Mouse (Mus musculus): ENCODE measurements at regions not wholly inside any gene's neighbourhood (a gene's known extent, or its start where the extent isn't known, plus 50 kb on each side); places are given as distances from the start of the nearest gene placed in this dataset.
A peak's percentile ranks its signal among the peaks of the same experiment; 100 is the strongest.

DNA sequence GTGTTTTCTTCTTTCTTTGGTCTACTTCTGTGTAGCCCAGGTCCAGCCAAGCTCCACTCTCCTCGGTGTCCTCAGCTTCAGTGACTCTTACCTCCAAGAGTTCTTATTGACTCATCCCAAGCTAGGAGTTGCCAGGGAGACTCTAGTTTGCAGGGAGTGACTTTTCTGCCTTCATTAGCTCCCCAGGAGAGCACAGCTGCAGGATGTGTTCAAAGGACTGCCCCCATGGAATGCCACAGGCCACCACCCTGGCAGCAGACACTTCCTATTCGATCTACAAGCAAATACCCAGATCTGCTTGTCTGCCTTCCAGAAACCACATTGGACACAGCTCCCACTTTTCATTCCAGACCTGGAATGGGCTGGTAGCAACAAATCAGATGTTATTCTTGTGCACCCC is 269.6 kb upstream of the Tnp1 start:
- no peaks in the 10 kb centered on the region for H3K4me1 ChIP-seq (ENCODE audit: control insufficient read depth, insufficient read depth, low read length)
- H3K27me3 ChIP-seq (ENCODE audit: control insufficient read depth, insufficient read depth, low read length), result no peaks in the 10 kb centered on the region
- WGBS, result 55% methylated on average over 2 of the region's 2 CpGs
- no peak overlapping the region for H3K27ac ChIP-seq (ENCODE audit: insufficient read depth, low read length)
- TF ChIP-seq CTCF (IDR thresholded peaks at IDR 0.05; ENCODE audit: borderline replicate concordance, insufficient read depth, low read depth, low read length), result no peak
- TF ChIP-seq POLR2A (IDR thresholded peaks at IDR 0.05; ENCODE audit: borderline replicate concordance, insufficient read depth, low read length), result no peak
- H3K4me3 ChIP-seq (replicated peaks; ENCODE audit: insufficient read depth, low read depth, low read length), result no peak overlapping the region
- no peak for DNase-seq

DNA sequence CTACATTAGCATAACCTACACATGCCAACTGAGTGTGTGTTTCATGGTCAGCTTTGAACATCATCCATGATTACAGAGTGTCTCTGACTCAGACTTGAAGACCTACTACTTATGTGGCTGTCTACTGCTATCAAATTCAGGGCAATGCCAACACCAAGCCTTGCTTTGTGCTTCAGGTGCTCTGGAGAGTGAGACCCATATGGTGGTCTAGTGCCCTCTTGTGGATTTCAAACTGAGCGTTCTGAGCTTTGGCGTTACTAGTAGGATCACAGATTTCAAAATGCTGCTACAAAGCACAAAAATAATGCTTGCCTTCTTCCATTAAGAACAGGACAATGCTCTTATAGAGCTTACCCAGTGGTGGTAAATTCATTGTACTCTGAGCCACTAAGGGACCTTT is 258.8 kb upstream of the Tnp1 start:
- Histone ChIP-seq H3K4me3 (replicated peaks; ENCODE audit: insufficient read depth, low read depth, low read length) (no peak overlapping the region), H3K27me3 (ENCODE audit: control insufficient read depth, insufficient read depth, low read length) (no peaks in the 10 kb centered on the region), H3K27ac (ENCODE audit: insufficient read depth, low read length) (no peak overlapping the region), H3K4me1 (ENCODE audit: control insufficient read depth, insufficient read depth, low read length) (no peaks in the 10 kb centered on the region; the same call in 1 of the 2 replicates)
- DNase-seq, result peak in 1 of 2 experiments; percentile 43
- 53% methylated on average over 2 of the region's 2 CpGs for WGBS
- TF ChIP-seq CTCF (IDR thresholded peaks at IDR 0.05; ENCODE audit: borderline replicate concordance, insufficient read depth, low read depth, low read length) (peak; percentile 56), POLR2A (IDR thresholded peaks at IDR 0.05; ENCODE audit: borderline replicate concordance, insufficient read depth, low read length) (no peak)

DNA sequence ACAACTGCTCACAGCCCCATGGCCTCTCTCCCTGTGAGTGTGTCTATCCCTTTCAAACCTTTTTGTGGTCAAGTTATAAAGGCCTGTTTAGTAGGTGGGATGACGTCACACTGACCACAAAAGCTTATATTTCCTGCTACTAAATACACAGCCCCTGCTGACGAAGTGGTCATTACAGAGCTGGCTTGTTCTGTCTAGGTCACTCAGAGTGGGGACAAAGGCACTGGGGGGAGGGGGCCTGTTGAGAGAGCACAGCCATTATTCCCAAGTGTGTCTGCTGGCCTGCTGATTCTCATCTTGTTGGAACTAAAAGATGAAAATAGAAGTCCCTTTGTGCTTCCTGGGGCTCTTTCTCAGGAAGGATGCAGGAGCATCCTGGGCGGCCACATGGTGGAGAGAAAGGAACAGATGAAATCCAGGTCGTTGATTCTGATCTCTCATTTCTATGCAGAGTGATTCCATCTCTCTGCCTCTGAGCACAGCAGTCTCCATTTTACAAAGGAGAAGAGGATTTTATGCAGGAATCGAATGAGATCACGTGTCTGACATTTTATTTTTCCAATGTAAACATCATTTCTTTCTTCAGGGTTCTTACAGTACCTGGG is 255.2 kb upstream of the Tnp1 start:
- DNase-seq, result no peak
- no peaks in the 10 kb centered on the region; the same call in 1 of the 2 replicates for H3K4me1 ChIP-seq (ENCODE audit: control insufficient read depth, insufficient read depth, low read length)
- no peak overlapping the region for H3K4me3 ChIP-seq (replicated peaks; ENCODE audit: insufficient read depth, low read depth, low read length)
- H3K27ac ChIP-seq (ENCODE audit: insufficient read depth, low read length), result no peak overlapping the region
- no peaks in the 10 kb centered on the region for H3K27me3 ChIP-seq (ENCODE audit: control insufficient read depth, insufficient read depth, low read length)
- TF ChIP-seq CTCF (IDR thresholded peaks at IDR 0.05; ENCODE audit: borderline replicate concordance, insufficient read depth, low read depth, low read length) (no peak), POLR2A (IDR thresholded peaks at IDR 0.05; ENCODE audit: borderline replicate concordance, insufficient read depth, low read length) (no peak)
- 56% methylated on average over 6 of the region's 6 CpGs for WGBS

DNA sequence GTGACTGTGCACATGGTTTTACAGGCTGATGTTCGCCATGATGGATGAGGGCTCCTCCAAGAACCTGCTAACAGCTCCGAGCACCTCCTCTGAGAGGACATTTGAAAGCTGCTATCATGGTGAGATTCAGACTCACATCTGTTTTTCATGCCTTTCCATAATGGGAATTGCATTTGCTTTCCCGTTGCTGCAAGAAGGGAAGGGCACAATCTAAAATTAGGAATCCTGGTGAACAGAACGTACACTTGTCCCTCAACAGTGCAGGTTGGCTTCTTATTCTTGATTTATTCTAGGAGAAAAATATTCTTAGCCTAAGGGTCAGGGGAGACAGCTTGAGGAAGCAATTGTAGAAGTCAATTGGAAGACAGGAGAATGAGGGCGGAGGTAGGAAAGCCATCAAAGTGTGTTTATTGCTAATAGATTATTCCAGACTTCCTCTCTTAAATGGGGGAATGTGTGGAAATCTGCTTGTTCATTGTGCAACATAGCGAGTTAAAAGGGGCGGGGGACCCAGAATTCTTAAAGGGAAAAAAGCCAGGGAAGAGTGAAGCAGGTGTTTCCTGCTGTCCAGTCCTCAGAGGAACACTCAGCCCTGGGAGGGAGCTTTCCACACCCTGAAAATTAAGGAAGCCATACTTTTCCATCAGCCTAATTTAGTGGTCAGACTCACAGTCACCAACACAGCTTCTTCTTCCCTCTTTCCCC is 253.5 kb upstream of the Tnp1 start:
- DNase-seq, result no peak
- 91% methylated on average over 7 of the region's 7 CpGs for WGBS
- TF ChIP-seq CTCF (IDR thresholded peaks at IDR 0.05; ENCODE audit: borderline replicate concordance, insufficient read depth, low read depth, low read length) (no peak), POLR2A (IDR thresholded peaks at IDR 0.05; ENCODE audit: borderline replicate concordance, insufficient read depth, low read length) (no peak)
- H3K27ac ChIP-seq (ENCODE audit: insufficient read depth, low read length), result no peak overlapping the region
- H3K27me3 ChIP-seq (ENCODE audit: control insufficient read depth, insufficient read depth, low read length), result no peaks in the 10 kb centered on the region
- H3K4me1 ChIP-seq (ENCODE audit: control insufficient read depth, insufficient read depth, low read length), result peaks cover 4% of the 10 kb centered on the region
- no peak overlapping the region for H3K4me3 ChIP-seq (replicated peaks; ENCODE audit: insufficient read depth, low read depth, low read length)

DNA sequence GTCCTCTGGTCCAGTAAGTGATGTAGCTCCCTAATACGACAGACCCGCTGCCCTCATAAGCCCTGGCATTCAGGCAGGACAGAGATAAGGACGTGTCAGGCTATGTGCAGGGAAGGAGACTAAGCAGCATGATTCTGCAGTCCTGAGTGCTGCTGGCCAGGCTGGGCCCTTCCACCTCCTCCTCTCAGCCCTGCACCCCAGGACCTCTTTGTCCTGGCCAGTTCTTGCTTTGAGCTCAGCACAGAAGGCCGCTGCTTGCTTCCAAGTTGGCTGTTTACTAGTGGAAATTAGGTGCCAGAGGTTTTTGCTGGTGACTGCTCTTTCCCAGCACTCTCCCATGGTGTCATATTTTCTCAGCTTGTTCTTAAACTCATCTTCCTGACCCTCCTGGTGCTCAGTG is 249.3 kb upstream of the Tnp1 start:
- H3K4me3 ChIP-seq (replicated peaks; ENCODE audit: insufficient read depth, low read depth, low read length), result no peak overlapping the region
- peak; percentile 22 to 45 for DNase-seq
- H3K27ac ChIP-seq (ENCODE audit: insufficient read depth, low read length), result no peak overlapping the region
- TF ChIP-seq CTCF (IDR thresholded peaks at IDR 0.05; ENCODE audit: borderline replicate concordance, insufficient read depth, low read depth, low read length), result no peak
- no peak for TF ChIP-seq POLR2A (IDR thresholded peaks at IDR 0.05; ENCODE audit: borderline replicate concordance, insufficient read depth, low read length)
- H3K4me1 ChIP-seq (ENCODE audit: control insufficient read depth, insufficient read depth, low read length), result peaks cover 4% of the 10 kb centered on the region
- H3K27me3 ChIP-seq (ENCODE audit: control insufficient read depth, insufficient read depth, low read length), result no peaks in the 10 kb centered on the region; the same call in 1 of the 2 replicates
- WGBS, result 42% methylated on average over 4 of the region's 4 CpGs

DNA sequence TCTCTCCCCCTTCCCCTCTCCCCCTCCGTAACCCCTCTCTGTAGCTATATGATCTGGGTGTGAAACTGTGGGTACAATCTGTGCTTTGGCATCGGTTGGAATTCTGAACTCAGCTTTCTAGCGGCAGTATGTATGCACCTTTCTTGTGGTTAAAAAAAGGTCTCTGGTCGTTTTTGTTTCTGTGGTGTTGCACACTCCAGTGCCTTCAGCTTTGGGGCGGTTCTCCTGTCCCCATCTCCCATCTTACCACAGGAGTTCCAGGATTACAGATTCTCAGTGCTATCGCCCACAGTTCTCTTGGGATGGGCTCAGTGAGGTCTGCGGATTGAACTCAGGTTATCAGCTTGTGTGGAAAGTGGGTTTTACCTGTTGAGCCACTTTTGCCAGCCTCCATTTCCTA is 248.5 kb upstream of the Tnp1 start:
- WGBS, result 82% methylated on average over 7 of the region's 7 CpGs

DNA sequence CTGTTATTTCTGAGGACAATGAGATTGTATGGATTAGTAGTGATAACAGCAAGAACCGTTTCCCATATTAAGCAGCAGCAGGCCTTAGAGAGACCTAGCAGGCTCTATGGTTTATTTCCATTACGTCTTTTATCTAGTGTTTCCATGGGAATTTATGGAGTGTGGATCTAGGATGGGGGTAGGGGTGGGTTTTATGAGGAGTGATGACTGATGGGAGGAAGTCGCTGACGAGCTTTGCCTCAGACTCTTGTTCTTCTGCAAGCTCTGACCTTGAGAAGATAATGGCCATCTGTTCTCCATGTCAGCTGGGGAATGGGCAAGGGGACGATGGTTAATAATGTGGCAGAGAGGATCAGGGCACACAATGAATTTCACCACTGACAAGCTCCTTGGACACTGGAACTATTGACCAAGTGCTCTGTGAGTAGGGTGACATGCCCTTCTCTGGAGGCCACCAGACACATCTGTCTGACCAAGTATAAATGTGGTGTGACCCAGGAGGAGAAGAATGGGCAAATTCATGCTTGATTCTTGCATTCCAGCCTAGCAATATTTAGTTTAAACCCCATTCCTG is 243.9 kb upstream of the Tnp1 start:
- H3K27ac ChIP-seq (ENCODE audit: insufficient read depth, low read length), result no peak overlapping the region
- 49% methylated on average over 5 of the region's 5 CpGs for WGBS
- TF ChIP-seq POLR2A (IDR thresholded peaks at IDR 0.05; ENCODE audit: borderline replicate concordance, insufficient read depth, low read length) (no peak), CTCF (IDR thresholded peaks at IDR 0.05; ENCODE audit: borderline replicate concordance, insufficient read depth, low read depth, low read length) (no peak)
- H3K4me1 ChIP-seq (ENCODE audit: control insufficient read depth, insufficient read depth, low read length), result no peaks in the 10 kb centered on the region; the same call in 1 of the 2 replicates
- H3K4me3 ChIP-seq (replicated peaks; ENCODE audit: insufficient read depth, low read depth, low read length), result no peak overlapping the region
- no peaks in the 10 kb centered on the region; the same call in 1 of the 2 replicates for H3K27me3 ChIP-seq (ENCODE audit: control insufficient read depth, insufficient read depth, low read length)
- DNase-seq, result no peak

More for the DNA sequence above, 248.5 kb upstream of the Tnp1 start:
- DNase-seq, result no peak
- TF ChIP-seq POLR2A (IDR thresholded peaks at IDR 0.05; ENCODE audit: borderline replicate concordance, insufficient read depth, low read length) (no peak), CTCF (IDR thresholded peaks at IDR 0.05; ENCODE audit: borderline replicate concordance, insufficient read depth, low read depth, low read length) (no peak)
- H3K27ac ChIP-seq (ENCODE audit: insufficient read depth, low read length), result no peak overlapping the region
- no peaks in the 10 kb centered on the region; the same call in 1 of the 2 replicates for H3K27me3 ChIP-seq (ENCODE audit: control insufficient read depth, insufficient read depth, low read length)
- H3K4me1 ChIP-seq (ENCODE audit: control insufficient read depth, insufficient read depth, low read length), result peaks cover 4% of the 10 kb centered on the region
- no peak overlapping the region for H3K4me3 ChIP-seq (replicated peaks; ENCODE audit: insufficient read depth, low read depth, low read length)

Measured in cerebellum, adult 2 months (tissue).